Mouse (Mus musculus) ovary, postnatal 14 days (tissue): ENCODE data around the gene Vmn1r95.
"Not testable (repeated sequence)": the region's sequence is repeated elsewhere in the genome, so short reads cannot be mapped to it uniquely, and the experiment has no call there.

Experiments
- DNase-seq: peaks from one replicate; pipeline ENCODE4 v3.0.0; 2022; ENCODE audit warnings: low spot score

The Vmn1r95 gene

GRCm38 (mm10) chr7:20193410-20193809, at the start of gene Vmn1r95:
TSS of gene Vmn1r95 (plus strand) at chr7:20193710.
- DNase-seq = not testable (repeated sequence)

GRCm38 (mm10) chr7:20168277-20168676, 25.2 kb upstream of the Vmn1r95 start, which contains the start of gene Vmn1r94:
TSS of gene Vmn1r94 (minus strand) at chr7:20168377.
- DNase-seq = not testable (repeated sequence)

- not testable (repeated sequence) for DNase-seq
These were observed 12.0 kb downstream of the Vmn1r95 start, which contains the start of gene Gm6164 for GRCm38 (mm10) chr7:20205507-20205906. TSS of gene Gm6164 (minus strand) at chr7:20205607.

GRCm38 (mm10) chr7:20233728-20234127, 40.2 kb downstream of the Vmn1r95 start, which contains the start of gene Gm4498:
TSS of gene Gm4498 (minus strand) at chr7:20233828.
- not testable (repeated sequence) for DNase-seq
